Mouse (Mus musculus): ENCODE results near the gene 4930505A04Rik. TPM values are rescaled to one million over a fixed set of nuclear protein-coding genes. Genes with fewer than 3 reads are reported as not detected.
"Not testable (repeated sequence)": the region's sequence is repeated elsewhere in the genome, so short reads cannot be mapped to it uniquely, and the experiment has no call there.

The 4930505A04Rik gene
- polyA plus RNA-seq (2017; shearing (Covaris generic)): not detected

GRCm38 (mm10) chr11:30471751-30472593 lies at the start of gene 4930505A04Rik:
Gene 4930505A04Rik, minus strand, starts transcription at chr11:30471827.
- ATAC-seq: no peak

- no peak for ATAC-seq
Observed at GRCm38 (mm10) chr11:30517133-30517532, 45.5 kb upstream of the 4930505A04Rik start.

GRCm38 (mm10) chr11:30508178-30508577 lies 36.6 kb upstream of the 4930505A04Rik start:
- ATAC-seq: no peak

- no peak for ATAC-seq
Observed at GRCm38 (mm10) chr11:30498738-30499355, 27.2 kb upstream of the 4930505A04Rik start.

GRCm38 (mm10) chr11:30497151-30497550 lies 25.5 kb upstream of the 4930505A04Rik start:
- no peak for ATAC-seq

GRCm38 (mm10) chr11:30491515-30492260 lies 20.1 kb upstream of the 4930505A04Rik start:
- ATAC-seq: no peak

- no peak for ATAC-seq
Observed at GRCm38 (mm10) chr11:30488183-30488582, 16.6 kb upstream of the 4930505A04Rik start.

- no peak for ATAC-seq
Observed at GRCm38 (mm10) chr11:30483286-30483685, 11.7 kb upstream of the 4930505A04Rik start.

GRCm38 (mm10) chr11:30471187-30471586 lies 440 bp downstream of the 4930505A04Rik start:
- ATAC-seq: no peak

- no peak for ATAC-seq
Observed at GRCm38 (mm10) chr11:30454331-30454730, 17.3 kb downstream of the 4930505A04Rik start.

GRCm38 (mm10) chr11:30448126-30448525 lies 23.5 kb downstream of the 4930505A04Rik start:
- ATAC-seq: no peak

GRCm38 (mm10) chr11:30447561-30447960 lies 24.1 kb downstream of the 4930505A04Rik start:
- no peak for ATAC-seq

GRCm38 (mm10) chr11:30444192-30444905 lies 27.3 kb downstream of the 4930505A04Rik start:
- ATAC-seq: not testable (repeated sequence)

GRCm38 (mm10) chr11:30443746-30444145 lies 27.9 kb downstream of the 4930505A04Rik start:
- no peak for ATAC-seq

- no peak for ATAC-seq
Observed at GRCm38 (mm10) chr11:30433256-30433950, 38.2 kb downstream of the 4930505A04Rik start.

GRCm38 (mm10) chr11:30405581-30405980 lies 66.0 kb downstream of the 4930505A04Rik start:
- ATAC-seq: no peak

- no peak for ATAC-seq
Observed at GRCm38 (mm10) chr11:30404619-30405200, 66.9 kb downstream of the 4930505A04Rik start.

GRCm38 (mm10) chr11:30394351-30394750 lies 77.3 kb downstream of the 4930505A04Rik start:
- ATAC-seq: no peak

- no peak for ATAC-seq
Observed at GRCm38 (mm10) chr11:30383076-30383475, 88.6 kb downstream of the 4930505A04Rik start.
